Mouse (Mus musculus) myocyte (in vitro differentiated cells): ENCODE results near the gene Isyna1. TPM values are rescaled to one million over a fixed set of nuclear protein-coding genes. Genes with fewer than 3 reads are reported as not detected.

Experiments
- H3K27me3 ChIP-seq: one replicate; pipeline ENCODE4 v1.6.1; 2011; ENCODE audit not compliant: control insufficient read depth, insufficient read depth, insufficient read length
- H3K36me3 ChIP-seq: one replicate; pipeline ENCODE4 v1.6.1; 2011; ENCODE audit not compliant: control insufficient read depth, insufficient read depth
- H3K4me2 ChIP-seq: one replicate; pipeline ENCODE4 v1.6.1; 2011; ENCODE audit warnings: low read depth, control low read depth
- H3K4me3 ChIP-seq: one replicate; pipeline ENCODE4 v1.5.1; 2011; ENCODE audit warnings: mild to moderate bottlenecking, control low read depth, moderate library complexity
- H3K79me2 ChIP-seq: one replicate; pipeline ENCODE4 v1.6.1; 2011; ENCODE audit not compliant: control insufficient read depth, insufficient read depth
- H3ac ChIP-seq: one replicate; pipeline ENCODE4 v1.6.1; 2011; ENCODE audit not compliant: control insufficient read depth, insufficient read length
- CEBPB ChIP-seq: IDR thresholded peaks from 2 replicates; pipeline ENCODE4 v1.6.1; 2011; ENCODE audit warnings: mild to moderate bottlenecking, moderate library complexity; ENCODE audit not compliant: poor library complexity, insufficient read depth, severe bottlenecking
- E2F4 ChIP-seq: IDR thresholded peaks from one replicate; pipeline ENCODE4 v1.6.1; 2011; ENCODE audit warnings: mild to moderate bottlenecking, control low read depth, moderate library complexity; ENCODE audit not compliant: insufficient read depth
- MAX ChIP-seq: IDR thresholded peaks from one replicate; pipeline ENCODE4 v1.6.1; 2011; ENCODE audit warnings: low read depth, mild to moderate bottlenecking, control low read depth
- MYOD1 ChIP-seq, 3 experiments: IDR thresholded peaks; one replicate each; pipeline ENCODE4 v1.6.1; 2011; ENCODE audit warnings: control low read depth in 2 of 3, low read depth in 2 of 3, mild to moderate bottlenecking in 2 of 3, moderate library complexity in 1 of 3; ENCODE audit not compliant: insufficient read length in 2 of 3, control insufficient read depth in 1 of 3
- MYOG ChIP-seq, 3 experiments: IDR thresholded peaks; one replicate each; pipeline ENCODE4 v1.6.1; 2011; ENCODE audit warnings: control low read depth in 2 of 3, low read depth in 2 of 3, mild to moderate bottlenecking in 2 of 3; ENCODE audit not compliant: insufficient read length in 2 of 3, control insufficient read depth in 1 of 3, insufficient read depth in 1 of 3
- POLR2A ChIP-seq: IDR thresholded peaks from one replicate; pipeline ENCODE4 v1.6.1; 2011; ENCODE audit warnings: low read depth, mild to moderate bottlenecking, control low read depth, moderate library complexity; ENCODE audit not compliant: insufficient read length
- POLR2AphosphoS2 ChIP-seq: IDR thresholded peaks from one replicate; pipeline ENCODE4 v1.6.1; 2011; ENCODE audit warnings: low read depth, control low read depth; ENCODE audit not compliant: insufficient read length
- REST ChIP-seq: IDR thresholded peaks from one replicate; pipeline ENCODE4 v1.6.1; 2011; ENCODE audit warnings: mild to moderate bottlenecking, control low read depth, moderate library complexity; ENCODE audit not compliant: insufficient read depth, insufficient read length
- SRF ChIP-seq: IDR thresholded peaks from one replicate; pipeline ENCODE4 v1.6.1; 2011; ENCODE audit warnings: low read depth; ENCODE audit not compliant: control insufficient read depth, insufficient read length
- TCF12 ChIP-seq: IDR thresholded peaks from one replicate; pipeline ENCODE4 v1.6.1; 2011; ENCODE audit warnings: mild to moderate bottlenecking, control low read depth; ENCODE audit not compliant: poor library complexity, insufficient read depth, severe bottlenecking
- TCF3 ChIP-seq: IDR thresholded peaks from one replicate; pipeline ENCODE4 v1.6.1; 2011; ENCODE audit warnings: low read depth, control low read depth; ENCODE audit not compliant: insufficient read length
- USF1 ChIP-seq: IDR thresholded peaks from one replicate; pipeline ENCODE4 v1.6.1; 2011; ENCODE audit warnings: low read depth, mild to moderate bottlenecking, control low read depth, moderate library complexity
- polyA plus RNA-seq: library from polyadenylated mRNA; unstranded; fragments of >200 nt; fragmentation: generic; extraction: Trizol; gene quantifications from one replicate; pipeline ENCODE4 v1.2.1, GENCODE M21; 2012; ENCODE audit warnings: missing spikeins

Isyna1 gene
- polyA plus RNA-seq, 1 experiment: 40.4 TPM

DNA sequence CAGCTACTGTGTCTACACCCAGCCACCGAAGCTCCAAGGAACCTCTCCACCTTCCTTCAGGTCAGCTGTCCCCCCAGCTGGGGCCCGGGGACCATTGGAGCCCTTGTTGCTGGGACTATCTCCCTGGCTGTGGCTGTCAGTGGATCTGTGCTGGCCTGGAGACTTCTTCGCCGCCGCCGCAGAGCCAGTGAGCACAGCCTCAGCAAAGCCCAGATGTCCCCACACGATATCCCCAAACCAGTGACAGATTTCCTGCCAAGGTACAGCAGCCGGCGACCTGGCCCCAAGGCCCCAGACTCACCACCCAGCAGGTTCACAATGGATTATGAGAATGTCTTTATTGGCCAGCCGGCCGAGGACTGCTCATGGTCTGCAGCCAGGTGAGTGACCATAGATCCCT is 23.8 kb downstream of the Isyna1 start:
- Histone ChIP-seq H3K27me3 (no peaks in the 10 kb centered on the region), H3K36me3 (no peaks in the 10 kb centered on the region), H3K79me2 (no peaks in the 10 kb centered on the region), H3ac (no peak overlapping the region), H3K4me2 (no peak overlapping the region), H3K4me3 (no peak overlapping the region)
- no peak for TF ChIP-seq MYOD1 (IDR thresholded peaks at IDR 0.05; ENCODE audit: control insufficient read depth in 1 of 3, insufficient read length in 2 of 3, low read depth in 2 of 3)
- no peak for TF ChIP-seq SRF
- TF ChIP-seq MYOG (IDR thresholded peaks at IDR 0.05; ENCODE audit: control insufficient read depth in 1 of 3, insufficient read depth in 1 of 3, insufficient read length in 2 of 3, low read depth in 2 of 3): no peak

DNA sequence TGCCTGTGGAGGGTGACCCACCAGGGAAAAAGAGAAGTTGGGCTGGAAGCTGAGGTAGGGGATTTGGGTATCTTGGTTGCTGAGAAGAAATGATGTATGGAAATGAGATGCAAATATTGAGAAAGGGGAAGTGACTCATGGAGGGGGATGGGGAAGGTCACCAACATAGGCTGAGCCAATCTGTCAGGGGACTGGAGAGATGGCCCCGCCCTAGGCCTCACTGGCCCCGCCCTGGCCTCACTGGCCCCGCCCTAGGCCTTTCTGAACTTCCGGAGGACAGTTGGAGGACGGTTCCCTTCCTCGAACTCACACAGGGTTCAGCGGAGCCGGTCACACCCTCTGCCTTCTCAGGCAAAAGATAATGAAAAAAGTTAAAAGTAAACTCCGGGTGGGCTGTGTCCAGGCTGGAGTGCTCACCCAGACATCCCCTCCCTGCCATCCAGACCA is 24.7 kb downstream of the Isyna1 start:
- TF ChIP-seq USF1: no peak

DNA sequence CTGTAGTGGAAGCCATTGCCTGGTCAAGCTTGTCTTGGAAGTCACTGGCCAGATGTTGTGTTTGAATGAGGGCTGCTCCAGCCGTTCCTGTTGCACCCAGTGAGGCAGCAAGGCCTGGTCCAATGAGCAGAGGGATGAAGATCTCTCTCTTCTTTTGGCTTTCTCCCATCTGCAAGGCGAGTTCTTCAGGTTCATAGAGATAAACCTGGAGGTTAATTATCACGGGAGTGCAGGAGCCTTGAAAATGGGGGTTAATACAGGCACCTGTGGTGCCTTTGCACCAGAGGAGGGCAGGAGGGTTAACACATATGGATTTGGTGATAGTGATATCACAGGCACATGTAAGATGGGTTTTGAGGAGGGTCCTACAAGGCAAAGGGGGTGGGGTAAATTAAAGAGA is 28.0 kb downstream of the Isyna1 start:
- TF ChIP-seq TCF3: no peak
- no peak for TF ChIP-seq SRF
- no peak for TF ChIP-seq POLR2AphosphoS2
- TF ChIP-seq MYOD1 (IDR thresholded peaks at IDR 0.05; ENCODE audit: control insufficient read depth in 1 of 3, insufficient read length in 2 of 3, low read depth in 2 of 3): no peak
- TF ChIP-seq E2F4: no peak
- no peak for TF ChIP-seq TCF12
- TF ChIP-seq MYOG (IDR thresholded peaks at IDR 0.05; ENCODE audit: control insufficient read depth in 1 of 3, insufficient read depth in 1 of 3, insufficient read length in 2 of 3, low read depth in 2 of 3): no peak
- no peak for TF ChIP-seq MAX
- no peak for TF ChIP-seq REST
- TF ChIP-seq USF1: no peak
- TF ChIP-seq CEBPB: no peak
- no peak for TF ChIP-seq POLR2A
- Histone ChIP-seq H3K4me2 (no peak overlapping the region), H3K79me2 (no peaks in the 10 kb centered on the region), H3K4me3 (no peak overlapping the region), H3ac (no peak overlapping the region), H3K27me3 (no peaks in the 10 kb centered on the region), H3K36me3 (no peaks in the 10 kb centered on the region)

More for the DNA sequence above, 24.7 kb downstream of the Isyna1 start:
- no peaks in the 10 kb centered on the region for H3K36me3 ChIP-seq
- H3K27me3 ChIP-seq: no peaks in the 10 kb centered on the region
- H3ac ChIP-seq: no peak overlapping the region
- no peak overlapping the region for H3K4me3 ChIP-seq
- H3K4me2 ChIP-seq: no peak overlapping the region
- H3K79me2 ChIP-seq: no peaks in the 10 kb centered on the region

DNA sequence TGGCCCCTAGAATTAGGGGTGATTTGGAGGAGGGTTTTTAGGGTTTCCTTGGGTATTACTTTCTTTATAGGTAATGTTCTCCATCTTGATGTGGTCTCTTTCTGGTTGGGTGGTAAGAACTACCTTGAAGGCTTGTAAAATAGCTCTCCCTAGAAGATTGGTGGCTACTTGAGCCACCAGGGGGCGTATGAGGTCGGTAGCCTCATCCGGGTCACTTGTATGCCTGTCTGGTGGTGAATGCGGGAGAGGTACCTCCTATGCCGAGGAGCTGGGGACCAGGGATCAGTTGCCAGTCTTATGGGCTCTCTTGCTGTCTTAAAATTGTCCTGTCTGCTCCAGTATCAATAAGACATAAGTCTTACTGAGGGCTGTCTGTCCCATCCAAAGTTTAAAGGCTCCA is 30.9 kb downstream of the Isyna1 start:
- Histone ChIP-seq H3K27me3 (no peaks in the 10 kb centered on the region), H3K4me3 (no peak overlapping the region), H3K79me2 (no peaks in the 10 kb centered on the region), H3ac (no peak overlapping the region), H3K36me3 (no peaks in the 10 kb centered on the region), H3K4me2 (no peak overlapping the region)
- TF ChIP-seq USF1 (no peak), E2F4 (no peak), MAX (no peak), MYOD1 (IDR thresholded peaks at IDR 0.05; ENCODE audit: control insufficient read depth in 1 of 3, insufficient read length in 2 of 3, low read depth in 2 of 3) (no peak)

DNA sequence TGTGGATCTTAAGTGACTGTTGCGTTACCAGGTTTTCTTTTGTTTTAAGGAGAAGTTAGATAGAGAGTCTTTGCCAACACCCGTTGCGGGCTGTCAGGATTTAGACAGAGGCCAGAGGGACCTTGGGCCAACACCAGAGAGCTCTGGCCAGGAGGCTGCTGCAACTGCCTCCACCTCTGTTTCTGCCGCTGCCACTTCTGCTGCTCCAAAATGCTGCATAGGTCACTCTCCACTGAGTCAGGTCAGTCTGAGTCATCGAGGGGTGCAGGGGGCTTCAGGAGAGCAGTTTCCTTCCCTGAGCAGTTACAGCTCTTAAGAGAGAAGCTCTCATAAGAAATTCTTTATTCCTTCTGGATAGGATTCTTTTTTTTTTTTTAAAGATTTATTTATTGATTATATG is 32.9 kb downstream of the Isyna1 start:
- no peaks in the 10 kb centered on the region for H3K79me2 ChIP-seq
- no peaks in the 10 kb centered on the region for H3K27me3 ChIP-seq
- H3K4me3 ChIP-seq: no peak overlapping the region
- H3K36me3 ChIP-seq: no peaks in the 10 kb centered on the region
- no peak for TF ChIP-seq TCF12
- 0 out of 2 replicates have a peak, but pooled peaks have one; percentile 23 for TF ChIP-seq CEBPB
- TF ChIP-seq MYOD1 (IDR thresholded peaks at IDR 0.05; ENCODE audit: control insufficient read depth in 1 of 3, insufficient read length in 2 of 3, low read depth in 2 of 3): no peak
- TF ChIP-seq SRF: no peak
- no peak overlapping the region for H3ac ChIP-seq
- H3K4me2 ChIP-seq: no peak overlapping the region

DNA sequence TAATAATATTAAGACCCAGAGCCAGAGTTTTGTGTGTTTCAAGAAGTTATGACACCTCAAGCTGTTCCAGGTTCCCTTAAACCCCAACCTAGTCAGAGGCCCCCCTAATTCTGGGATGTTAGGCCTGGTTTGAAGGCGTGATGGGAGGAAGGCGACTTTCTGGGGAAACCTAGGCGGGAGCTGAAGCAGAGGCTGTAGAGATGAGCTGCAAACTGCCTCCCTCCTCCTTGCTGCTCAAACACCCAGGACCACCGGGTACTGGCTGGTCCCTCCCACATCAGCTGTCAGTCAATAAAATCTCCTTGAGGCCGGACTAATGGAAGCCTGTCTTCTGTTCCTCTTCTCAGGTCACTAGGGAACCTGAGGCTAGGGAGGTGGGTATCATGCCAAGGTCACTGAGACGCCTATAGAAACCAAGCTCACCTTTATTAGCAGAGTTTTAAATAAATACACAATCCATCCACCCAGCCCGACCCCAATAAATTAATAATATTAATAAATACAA is 34.9 kb downstream of the Isyna1 start:
- Histone ChIP-seq H3K27me3 (no peaks in the 10 kb centered on the region), H3ac (no peak overlapping the region), H3K36me3 (no peaks in the 10 kb centered on the region), H3K4me3 (peak overlapping the region; percentile 52), H3K4me2 (no peak overlapping the region), H3K79me2 (no peaks in the 10 kb centered on the region)
- TF ChIP-seq USF1 (no peak), TCF12 (no peak), MYOG (IDR thresholded peaks at IDR 0.05; ENCODE audit: control insufficient read depth in 1 of 3, insufficient read depth in 1 of 3, insufficient read length in 2 of 3, low read depth in 2 of 3) (no peak), REST (no peak), SRF (no peak), TCF3 (no peak), POLR2AphosphoS2 (no peak), CEBPB (no peak), POLR2A (no peak), MAX (no peak), MYOD1 (IDR thresholded peaks at IDR 0.05; ENCODE audit: control insufficient read depth in 1 of 3, insufficient read length in 2 of 3, low read depth in 2 of 3) (no peak), E2F4 (no peak)
